Mouse (Mus musculus) testis, postnatal 14 days (tissue): ENCODE measurements around the gene Agpat2.

Source experiments
- DNase-seq: peaks from one replicate; pipeline ENCODE4 v3.0.0; 2021; ENCODE audit warnings: low spot score

Gene Agpat2

DNA sequence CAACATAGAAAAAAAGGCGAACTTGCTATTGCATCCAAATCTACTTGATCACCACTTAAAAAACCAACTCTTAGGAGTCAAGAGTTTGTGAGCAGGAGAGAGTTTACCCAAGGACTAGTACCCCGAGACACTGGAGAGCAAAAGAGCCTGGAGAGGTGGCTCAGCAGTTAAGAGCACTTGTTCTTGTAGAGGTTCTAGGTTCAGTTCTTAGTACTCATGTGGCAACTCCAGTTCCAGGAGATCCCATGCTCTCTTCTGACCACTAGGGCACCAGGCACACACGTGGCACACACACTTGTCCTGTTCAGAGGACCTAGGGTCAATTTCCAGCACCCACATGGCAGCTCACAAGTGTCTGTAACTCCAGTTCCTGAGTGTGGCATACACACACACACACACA, 21.9 kb upstream of the Agpat2 start:
- DNase-seq: no peak

DNA sequence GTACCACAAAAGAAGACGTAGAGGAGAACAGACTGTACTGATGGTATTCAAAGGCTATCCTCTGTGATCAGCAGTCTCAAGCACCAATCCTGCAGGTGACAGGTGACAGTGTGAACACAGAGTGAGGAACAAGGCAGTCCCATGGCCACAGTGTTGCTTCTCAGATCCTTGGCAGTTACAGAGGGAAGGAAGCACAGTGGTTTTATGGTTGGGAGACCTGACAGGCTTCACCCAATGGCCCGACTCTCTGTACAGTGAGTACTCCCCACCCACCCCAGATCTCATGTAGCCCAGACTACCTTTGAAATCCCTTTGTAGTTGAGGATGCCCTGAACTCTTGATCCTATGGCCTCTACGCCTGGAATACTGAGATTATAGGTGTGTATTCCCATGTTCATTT, 21.2 kb upstream of the Agpat2 start:
- no peak for DNase-seq

DNA sequence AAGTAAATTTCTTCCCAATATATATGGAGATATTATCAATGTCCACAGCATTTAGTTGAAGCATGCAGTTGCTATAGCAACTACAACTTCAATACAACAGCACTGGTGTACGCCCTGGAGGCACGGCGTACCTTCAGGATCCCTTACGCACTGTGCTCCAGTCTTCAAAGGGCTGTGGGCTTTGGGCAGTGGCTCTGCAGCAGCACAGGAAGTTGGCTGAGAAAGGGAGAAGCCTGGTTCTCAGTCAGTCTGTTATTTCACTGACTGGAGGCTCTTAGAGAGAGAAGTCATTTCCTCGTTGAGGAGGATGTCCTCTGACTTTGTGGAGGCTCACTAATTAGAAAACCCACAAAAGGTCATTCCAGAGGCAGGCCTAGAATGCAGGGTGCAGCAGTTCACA, 18.8 kb upstream of the Agpat2 start:
- no peak for DNase-seq

DNA sequence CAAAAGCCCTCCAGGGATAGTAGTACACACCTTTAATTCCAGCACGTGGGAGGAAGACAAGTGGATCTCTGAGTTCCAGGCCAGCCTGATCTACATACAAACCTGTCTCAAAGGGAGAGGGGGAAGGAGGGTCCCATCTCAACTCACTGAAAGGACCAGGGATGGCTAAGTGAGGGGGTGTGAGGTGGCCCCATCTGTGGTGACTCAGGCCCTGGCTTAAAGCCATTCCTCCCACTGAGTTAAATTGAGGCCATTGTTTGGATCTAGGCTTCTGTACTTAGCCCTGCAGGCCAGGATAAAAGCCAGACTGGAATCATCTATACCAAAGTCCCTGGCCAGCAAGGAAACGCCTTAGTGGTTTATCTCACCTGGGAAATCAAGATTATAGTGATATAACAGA, 17.0 kb upstream of the Agpat2 start:
- DNase-seq: no peak

DNA sequence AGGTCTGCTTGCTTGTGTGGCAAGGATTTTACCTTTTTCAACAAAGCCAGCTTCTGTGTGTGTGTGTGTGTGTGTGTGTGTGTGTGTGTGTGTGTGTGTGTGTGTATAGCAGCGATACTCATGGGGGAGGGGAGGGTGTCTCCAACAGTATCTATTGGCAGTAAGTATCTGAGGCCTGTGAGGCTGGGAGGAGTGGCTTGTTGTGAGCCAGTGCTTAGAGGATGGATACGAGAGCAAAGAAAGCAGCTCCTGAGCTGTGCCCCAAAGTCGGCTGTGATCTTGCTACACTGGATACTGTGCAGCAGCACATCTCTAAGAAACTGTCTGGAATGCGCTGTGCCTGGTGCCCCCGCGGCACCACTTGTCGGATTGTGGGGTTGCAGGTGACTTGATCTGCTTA, 13.7 kb upstream of the Agpat2 start:
- peak; percentile 56 for DNase-seq

DNA sequence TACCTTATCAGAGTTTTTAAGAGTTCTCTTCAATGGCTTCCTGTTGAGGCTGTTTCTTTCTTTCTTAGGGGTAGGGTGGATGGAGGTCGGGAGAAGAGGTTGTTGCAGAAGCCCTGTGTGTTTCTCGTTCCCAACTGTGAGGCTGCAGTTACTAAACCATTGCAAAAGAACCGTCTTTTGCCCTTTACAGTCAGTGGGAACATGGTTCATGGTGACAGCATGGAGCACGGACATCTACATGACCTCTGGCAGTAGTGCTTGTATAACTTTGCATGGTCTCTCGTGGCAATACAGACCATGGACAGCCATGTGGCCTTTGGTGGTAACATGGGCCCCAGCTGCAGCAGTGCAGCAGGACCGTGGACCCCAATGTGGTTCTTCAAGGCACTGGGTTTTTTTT, 13.1 kb upstream of the Agpat2 start:
- DNase-seq: no peak

DNA sequence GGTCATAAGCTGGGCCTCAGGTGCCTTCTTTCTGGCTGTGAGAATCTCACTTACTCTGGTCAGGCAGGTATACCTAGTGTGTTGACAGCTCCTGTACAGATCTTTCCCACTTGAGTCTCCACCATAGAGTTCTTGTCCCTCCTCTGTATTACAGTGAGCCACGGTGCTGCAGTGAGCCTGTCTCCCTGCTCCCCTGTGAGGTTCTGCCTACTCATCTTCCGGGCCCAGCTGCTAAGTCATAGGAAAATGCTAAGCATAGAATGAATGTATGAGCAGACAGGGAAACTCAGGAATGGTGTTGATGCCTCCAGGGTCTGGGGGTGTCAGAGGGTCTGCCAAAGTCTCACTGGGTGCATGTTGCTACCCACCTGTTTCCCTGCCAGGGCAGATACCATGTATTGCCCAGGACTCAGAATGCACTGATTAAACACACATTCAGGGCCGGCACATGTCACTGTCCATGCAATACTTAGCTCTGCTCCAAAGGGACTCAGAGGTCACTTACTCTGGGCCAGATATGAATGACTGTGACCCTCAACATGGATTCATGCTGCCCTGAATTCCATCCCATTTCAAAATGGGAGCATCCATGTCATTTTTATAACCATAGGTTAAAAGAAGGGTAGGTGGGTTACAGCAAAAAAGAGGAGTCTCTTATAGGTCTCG, 11.4 kb upstream of the Agpat2 start:
- no peak for DNase-seq

DNA sequence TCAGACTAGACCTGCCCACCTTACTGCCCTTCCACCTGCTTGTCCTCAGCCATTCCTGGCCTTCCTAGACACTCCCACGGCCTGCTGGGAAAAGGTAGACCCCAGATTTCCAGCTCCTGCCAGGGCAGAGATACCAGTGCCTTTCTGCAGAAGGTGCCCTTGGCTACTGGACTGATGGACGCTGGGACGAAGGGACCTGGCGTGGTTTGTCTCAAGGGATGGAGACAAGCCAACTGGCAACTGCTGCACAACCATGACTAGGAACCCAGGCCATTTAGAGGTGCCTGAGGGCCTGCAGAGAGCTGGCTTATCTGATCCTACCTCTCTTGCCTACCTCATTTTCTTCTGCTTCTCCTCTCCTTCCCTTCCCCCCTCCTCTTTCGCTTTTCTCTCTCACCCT, 10.7 kb upstream of the Agpat2 start:
- DNase-seq: no peak

DNA sequence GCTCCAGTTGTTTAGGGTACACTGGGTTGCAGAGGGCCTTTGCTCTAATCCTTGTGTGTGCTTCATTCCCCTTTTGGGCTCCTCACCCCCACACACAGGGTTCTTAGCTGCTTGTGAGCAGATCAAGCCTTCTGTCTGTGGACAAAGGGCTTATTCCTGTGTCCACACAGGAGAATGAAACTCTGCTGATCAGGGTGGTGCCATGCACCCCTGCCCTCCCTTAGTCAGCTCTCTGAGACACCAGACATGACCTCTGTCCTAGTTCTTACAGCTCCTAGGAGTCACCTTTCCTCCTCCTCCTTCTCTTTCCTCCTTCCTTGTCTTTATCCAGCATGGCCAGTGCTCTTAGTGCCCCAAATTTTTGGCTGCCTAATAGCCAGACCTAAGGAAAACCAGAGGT, 7.7 kb upstream of the Agpat2 start:
- no peak for DNase-seq

DNA sequence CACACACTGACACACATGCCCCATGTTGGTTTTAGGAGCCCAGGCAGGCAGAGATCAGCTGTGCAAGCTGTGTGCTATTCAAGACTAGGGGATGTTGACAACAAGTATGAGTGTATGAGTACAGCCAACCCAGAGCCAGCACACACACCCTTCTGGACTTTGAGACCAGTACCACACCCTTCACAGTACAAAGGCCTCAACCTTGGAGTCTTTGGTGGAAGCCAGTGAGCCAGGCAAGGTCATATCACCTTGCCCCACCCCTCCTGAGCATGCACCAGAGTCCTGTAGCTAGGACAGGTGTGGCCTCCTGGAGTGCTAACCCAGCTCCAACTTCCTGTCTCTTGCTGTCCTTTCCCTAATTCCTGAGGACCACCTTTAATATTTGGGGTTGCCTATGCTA, 6.8 kb upstream of the Agpat2 start:
- no peak for DNase-seq

DNA sequence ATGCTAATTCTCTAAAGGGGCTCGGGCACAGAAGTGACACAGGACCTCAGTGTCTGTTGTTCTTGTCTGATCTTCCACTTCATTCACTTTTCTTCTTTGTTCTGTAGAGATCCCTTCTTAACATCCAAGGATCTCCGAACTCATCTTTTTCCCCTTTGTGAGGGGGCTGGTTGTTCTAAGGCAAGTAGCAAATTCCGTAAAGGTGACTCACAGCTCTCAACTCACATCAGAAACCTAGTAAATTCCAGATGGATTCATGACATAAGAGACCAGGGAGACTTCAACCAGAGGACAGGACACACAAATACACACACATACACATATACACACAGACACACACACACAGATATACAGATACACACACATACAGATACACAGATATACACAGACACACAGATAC, 6.3 kb upstream of the Agpat2 start:
- no peak for DNase-seq

DNA sequence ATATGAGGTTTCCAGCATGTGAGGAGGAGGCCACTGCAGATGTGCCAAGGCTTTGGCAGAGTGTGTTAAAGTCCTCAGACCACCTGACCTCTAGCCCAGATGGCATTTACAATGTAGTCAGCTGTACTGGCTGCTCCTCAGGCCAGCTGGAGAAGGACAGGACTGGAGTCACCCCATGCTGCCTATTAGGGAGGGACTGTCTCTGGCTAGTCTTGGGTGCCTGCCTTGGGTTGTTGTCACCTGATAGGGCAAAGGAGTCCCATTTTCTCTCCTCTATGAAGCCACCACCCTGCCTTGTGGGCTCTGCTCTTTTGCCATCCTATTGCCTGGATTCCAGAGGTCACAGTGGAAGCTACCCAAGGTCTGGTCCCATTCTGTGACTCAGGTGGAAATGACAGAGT, 5.0 kb upstream of the Agpat2 start:
- DNase-seq: no peak

DNA sequence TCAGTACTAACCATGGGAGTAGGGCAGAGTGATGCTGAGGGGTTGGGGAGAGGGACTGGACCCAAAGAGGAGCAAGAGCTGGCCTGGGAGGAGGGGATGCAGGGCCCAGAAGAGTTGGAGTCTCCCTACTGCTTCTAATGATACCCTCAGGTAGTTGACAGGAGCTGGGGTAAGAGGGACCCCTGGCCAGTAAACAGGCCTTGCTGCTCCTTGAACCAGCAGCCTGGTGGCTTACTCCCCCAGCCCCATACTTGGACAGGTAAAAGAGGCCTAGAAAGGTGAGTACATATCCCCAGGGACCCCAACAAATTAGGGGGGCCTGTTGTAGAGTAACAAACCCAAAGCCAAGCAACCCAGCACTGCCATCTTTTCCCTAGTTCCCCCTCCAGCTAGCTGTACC, 4.6 kb upstream of the Agpat2 start:
- DNase-seq: no peak

DNA sequence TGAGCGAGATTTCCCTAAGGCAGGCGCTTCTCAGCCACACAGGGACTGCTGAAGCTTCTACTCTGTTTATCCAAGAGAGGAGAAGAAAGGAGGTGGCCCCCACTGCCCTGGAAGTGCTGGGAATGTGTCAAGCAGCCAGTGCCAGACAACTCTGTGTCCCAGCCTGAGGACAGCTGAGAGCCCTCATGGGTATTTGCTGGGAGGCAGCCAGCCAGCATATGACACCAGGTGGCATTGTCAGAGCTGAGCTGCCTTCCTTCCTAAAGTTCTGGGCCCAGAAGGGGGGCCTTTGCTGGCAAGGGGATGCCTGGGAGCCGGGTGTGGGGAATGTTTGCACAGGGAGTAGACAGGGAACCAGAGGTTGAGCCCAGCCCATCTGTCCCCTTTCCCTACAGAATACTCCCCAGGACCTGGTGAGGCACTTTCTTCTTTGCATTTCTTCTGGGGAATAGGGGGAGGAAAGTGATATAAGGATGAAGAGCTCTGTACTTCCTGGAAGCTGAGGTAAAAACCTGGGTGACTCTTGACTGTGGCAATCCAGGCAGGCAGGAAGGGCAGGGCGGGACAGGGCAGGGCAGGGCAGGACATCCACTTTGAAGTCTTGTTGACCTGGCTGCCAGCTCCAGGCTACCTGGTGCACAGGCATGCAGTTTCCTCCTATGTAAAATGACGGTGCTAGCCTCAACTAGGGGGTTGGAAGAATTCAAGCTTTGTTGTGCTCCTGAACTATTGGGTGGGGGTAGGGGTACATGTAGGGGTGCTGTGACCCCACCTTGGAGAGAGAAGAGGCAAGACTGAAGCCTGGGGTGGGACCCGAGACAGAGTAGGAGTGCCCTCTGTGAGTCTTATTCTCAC, 3.1 kb upstream of the Agpat2 start:
- DNase-seq: no peak

DNA sequence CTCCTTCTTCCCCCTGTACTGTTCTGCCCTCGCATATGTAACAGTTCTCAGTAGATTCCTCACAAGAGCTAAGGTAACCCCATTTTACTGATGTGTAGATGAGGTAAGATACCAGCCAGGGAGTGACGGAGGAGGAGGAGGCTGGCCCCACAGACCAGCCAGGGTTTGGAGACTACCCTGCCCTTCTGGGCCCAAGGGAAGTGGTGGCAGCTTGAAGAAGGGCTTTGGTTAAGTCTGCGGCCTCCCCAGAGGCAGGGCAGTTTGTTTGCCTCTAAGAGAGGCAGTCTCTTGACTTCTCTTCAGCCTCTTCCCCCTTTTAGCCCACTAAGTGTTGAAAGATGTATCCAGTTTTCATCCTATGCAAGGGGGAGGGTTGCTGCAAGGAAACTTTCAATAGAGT, 2.4 kb upstream of the Agpat2 start:
- no peak for DNase-seq

DNA sequence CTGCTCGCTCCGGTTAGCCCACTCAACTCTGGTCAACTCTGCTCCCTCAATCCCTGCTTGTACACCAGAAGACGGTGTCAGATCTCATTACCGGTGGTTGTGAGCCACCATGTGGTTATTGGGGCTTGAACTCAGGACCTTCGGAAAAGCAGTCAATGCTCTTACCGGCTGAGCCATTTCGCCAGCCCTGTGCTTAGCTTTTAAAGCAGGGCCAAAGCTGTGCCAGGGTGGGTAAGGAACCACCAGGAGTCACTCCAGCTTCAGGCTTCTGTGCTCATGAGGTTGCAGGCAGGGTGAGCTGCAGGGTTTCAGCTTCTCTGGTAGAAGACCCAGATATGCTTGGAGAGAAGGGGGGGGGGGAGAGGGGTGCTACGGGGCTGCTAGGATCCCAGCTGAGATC, 1.1 kb upstream of the Agpat2 start:
- DNase-seq: no peak

DNA sequence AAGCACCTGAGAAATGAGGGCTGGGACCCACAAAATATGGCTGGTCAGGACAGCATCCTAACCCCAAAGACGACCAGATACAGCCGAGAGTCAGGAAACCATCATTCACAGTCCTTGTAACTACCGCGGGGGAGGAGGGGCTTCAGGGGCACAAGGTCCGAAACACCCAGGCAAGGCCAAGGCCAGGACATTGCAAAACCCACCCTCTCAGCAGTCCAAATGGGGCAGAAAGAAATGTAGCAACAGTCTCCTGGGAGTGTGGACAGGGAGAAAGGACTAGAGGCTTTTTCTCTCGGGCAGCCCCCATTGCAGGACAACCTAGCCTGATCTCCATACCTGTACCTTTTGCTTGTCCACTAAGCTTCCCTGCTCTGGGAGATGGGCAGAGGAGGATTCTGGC, 1.1 kb downstream of the Agpat2 start:
- no peak for DNase-seq

DNA sequence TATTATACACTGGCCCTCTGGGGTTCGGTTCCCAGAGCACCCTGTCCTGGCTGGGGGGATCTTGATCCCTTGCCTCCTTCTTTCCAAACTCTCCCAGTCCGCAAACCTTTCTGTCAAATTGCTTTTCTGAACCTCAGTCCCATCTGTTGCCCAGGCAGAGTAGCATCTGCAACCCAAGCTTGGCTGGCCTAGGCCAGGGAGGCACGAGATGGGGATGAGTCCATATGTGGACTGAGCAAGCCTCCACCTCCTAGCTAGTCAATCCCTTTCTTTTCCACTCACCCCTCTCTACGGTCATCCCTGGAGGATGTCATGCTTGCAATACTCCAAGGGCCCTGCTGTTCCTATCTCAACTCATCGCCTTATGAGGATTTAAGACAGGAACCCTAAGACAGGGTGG, 1.6 kb downstream of the Agpat2 start:
- no peak for DNase-seq

DNA sequence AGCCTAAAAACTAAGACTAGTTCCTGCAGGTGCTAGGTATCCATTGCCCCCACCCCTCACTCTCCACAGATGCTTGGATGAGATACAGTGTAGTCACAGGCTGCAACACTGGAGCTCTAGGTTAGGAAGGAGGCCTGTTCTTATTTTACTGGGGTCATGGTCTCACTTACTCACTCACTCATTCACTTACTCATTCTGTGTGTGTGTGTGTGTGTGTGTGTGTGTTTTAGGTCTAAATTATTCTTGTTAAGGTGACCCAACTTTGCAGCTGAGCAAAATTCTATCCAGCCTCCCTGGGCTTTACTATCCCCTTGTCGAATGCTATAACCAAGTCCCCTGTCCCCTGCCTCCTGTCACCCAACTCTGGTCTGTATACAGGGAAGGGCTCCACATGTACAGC, 2.6 kb downstream of the Agpat2 start:
- no peak for DNase-seq

DNA sequence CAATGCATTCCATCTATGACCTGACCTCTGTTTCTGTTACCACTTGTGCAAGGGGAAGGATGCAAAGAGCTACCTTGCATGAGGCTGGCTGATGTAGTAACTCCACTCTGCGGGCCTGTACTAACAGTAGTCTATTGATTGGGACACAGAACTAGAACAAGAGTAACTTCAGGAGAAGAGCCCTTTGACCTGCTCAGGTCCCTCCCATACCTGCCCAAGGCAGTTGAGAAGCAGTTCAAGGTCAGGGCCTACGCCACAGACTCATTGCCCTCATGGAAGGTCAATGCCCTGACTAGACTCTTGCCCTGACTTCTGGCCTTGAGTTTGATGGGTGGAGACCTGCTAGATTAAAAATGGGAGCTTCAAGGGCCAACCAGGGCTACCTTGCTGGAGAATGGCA, 3.6 kb downstream of the Agpat2 start:
- DNase-seq: no peak

DNA sequence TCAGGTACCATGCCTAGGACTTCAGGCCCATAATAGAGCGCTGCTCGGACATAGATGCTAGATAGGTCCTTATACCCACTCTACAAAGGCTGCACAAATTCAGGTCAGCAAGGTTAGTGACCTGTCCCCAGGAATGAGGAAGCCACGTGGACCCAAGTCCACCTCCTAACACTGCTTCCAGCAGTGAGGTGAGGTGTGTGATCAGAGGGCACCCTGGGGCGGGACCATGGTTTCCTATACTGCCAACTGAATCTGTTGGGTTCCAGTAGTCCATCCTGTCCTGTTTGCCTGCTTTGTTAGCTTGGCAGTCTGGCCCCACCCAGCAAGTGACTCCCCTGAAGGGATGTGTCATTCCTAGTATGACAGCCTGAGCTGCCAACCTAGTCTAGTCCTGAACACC, 4.3 kb downstream of the Agpat2 start:
- no peak for DNase-seq

DNA sequence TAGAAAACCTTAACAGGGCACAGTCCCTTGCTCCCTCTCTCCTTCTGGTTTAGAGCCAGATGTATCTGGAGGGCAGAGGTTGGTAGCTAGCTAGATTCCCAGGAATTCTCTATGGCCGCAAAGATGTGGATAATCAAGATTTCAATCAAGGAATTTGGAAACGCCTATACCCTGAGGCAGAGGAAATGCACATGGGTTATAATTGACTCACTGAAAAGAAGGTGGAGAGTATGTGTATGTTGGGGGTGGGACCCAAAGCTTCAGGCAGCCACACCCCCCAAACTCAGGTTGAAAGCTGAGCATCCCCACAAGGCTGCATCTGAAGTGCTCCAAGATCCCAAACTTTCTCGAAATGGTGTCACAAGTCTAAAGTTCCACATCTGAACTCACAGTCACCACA, 5.8 kb downstream of the Agpat2 start:
- no peak for DNase-seq

DNA sequence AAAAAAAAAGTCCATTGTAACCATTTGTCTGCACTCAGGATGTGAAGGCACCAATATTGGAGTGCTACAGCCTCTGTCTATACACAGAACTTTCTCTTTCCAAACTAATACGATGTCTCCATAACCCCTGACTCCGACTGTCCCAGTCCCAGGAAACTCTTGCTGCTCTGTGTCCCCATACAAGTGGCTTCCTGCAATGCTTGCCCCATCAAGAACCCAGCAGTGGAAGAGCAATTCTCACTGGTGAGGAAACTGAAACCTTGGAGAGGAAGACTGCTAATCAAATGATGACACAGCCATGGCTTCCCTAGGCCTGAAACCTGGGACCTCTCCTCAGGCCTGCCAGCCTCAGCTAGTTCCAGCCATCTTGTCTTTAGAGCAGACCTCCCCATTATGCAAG, 6.4 kb downstream of the Agpat2 start:
- no peak for DNase-seq

DNA sequence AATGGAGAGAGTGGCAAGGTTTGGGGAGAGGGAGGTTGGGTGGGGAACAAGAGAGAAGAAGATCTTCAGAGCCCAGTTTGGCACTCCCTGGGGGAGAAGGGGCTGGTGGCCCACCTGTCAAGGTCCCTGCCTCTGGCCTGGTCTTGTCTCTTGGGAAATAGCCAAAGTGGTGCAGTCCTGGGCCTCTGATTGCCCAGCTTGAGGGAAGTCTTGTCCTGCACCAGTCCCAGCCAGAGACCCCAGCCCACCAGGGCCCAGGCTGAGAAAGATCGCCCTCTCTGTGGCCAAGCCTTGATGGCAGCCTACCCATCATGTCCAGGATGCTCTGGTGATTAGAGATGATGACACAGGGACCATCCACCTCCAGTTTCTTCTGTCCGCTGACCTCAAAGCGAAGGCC, 7.3 kb downstream of the Agpat2 start:
- DNase-seq: no peak
